Mouse (Mus musculus): Measurements from ENCODE around the gene Prkca.

DNA sequence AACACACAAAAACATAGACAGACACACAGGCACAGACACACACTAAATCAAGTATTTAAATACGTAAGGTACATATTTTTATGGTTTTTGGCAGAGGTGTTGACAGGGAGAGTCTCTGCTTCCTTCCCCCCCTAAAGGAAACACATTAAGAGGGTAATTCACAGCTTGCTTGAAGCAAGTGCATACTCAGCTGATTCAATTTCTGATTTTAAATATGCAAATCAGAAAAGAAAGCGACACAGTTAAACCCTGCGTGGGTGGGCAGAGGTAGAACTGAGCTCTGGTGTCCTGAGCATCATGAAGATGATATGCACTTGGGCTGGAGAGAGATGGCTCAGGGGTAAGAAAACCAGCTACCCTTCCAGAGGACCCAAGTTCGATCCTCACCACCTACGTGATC, 248.9 kb downstream of the Prkca start:
- TF ChIP-seq CTCF (IDR thresholded peaks at IDR 0.05; ENCODE audit: control insufficient read depth, insufficient read depth, insufficient read length) (no peak), MAX (IDR thresholded peaks at IDR 0.05) (no peak), MYOG (IDR thresholded peaks at IDR 0.05; ENCODE audit: control insufficient read depth, extremely low read depth, insufficient read length) (no peak), USF1 (IDR thresholded peaks at IDR 0.05; ENCODE audit: low read depth) (no peak), CEBPB (IDR thresholded peaks at IDR 0.05; ENCODE audit: low read depth) (no peak), FOSL1 (IDR thresholded peaks at IDR 0.05; ENCODE audit: insufficient read depth, low read length, poor library complexity, severe bottlenecking) (no peak)
